Mouse (Mus musculus) urinary bladder, adult 2 months (tissue): ENCODE results near the gene Crat. TPM values are rescaled to one million over a fixed set of nuclear protein-coding genes. Genes with fewer than 3 reads are reported as not detected.
A peak's percentile ranks its signal among the peaks of the same experiment; 100 is the strongest.

Source experiments
- DNase-seq: peaks from one replicate; pipeline ENCODE4 v3.0.0; 2022; ENCODE audit warnings: low spot score
- polyA plus RNA-seq: library from polyadenylated mRNA; depleted of rRNA; stranded (reverse); fragments of >200 nt; gene quantifications from 2 replicates; pipeline ENCODE4 v1.2.3, GENCODE M21; 2012; rRNA removed

Crat gene
- polyA plus RNA-seq, 1 experiment = 27.3 TPM

DNA sequence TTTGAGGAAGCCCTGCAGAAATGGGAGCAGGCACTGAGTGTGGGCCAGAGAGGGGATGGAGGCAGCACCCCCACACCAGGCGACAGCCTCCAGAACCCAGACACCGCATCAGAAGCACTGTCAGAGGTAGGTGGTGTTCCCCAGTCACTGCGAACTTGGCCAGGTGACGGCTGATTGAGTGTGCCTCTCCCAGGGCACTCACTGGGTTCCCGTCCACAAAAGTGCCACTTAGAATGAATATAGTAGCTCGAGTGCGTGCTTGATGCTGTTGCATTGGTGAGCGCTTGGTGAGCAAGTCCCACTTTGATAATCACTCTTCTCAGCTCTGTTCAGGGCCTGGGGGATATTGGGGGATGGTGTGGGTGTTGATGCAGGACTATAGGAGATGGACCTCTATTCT lies 44.1 kb downstream of the Crat start:
- DNase-seq = no peak

DNA sequence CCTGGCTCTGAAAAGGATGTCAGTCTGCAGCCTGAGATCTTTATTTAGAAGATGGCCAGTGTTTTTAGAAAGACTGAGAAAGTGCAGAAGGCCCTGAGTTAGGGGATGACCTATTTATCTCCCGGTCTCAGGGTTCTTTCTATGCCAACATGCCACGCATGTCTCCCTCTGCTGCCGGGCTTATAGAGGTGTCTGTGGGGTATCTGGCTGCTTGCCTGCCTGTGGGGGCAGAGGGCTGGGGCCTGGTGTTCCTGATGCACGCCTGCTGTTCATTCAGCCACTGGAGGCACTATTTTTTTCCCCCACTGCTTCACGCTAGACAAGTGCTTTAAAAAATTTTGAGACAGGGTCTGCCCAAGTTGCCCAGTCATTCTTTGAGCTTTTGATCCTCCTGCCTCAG lies 49.4 kb downstream of the Crat start:
- no peak for DNase-seq

DNA sequence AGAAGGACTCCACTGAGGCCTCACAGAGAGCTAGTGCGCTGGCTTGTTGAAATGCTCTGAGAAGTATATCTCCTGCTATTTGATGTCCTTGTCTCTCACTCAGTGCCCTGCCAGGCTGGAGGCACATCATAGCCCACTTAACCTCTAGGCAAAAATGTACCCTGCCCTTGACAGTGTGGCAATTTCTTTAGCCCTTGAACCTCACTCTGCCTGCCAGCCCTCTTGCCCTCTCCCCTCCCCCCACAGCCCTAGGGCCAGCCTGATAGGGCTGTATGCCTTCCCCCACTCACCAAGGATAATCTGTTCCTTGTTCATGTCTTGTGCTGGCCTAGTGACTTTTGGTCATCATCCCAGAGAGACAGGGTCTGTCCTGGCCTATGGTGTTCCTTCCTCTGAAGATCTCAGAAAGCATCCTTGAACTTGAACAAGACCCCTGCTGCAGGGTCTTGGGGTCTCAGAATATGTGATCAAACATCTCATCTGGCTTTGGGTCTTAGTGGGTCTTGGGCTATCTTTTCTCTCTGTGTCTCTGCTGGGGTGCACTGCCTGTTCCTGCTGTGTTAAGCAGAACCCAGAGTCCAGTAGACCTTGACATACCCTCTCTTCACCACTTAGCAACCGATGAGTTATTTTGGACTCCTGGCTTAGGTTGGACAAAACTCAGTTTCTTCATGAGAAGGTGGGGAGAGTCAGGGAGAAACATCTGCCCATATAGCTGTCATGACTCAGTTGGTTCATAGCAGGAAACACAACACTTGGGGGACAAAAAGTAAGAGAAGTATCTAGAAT lies 50.1 kb downstream of the Crat start:
- no peak for DNase-seq

DNA sequence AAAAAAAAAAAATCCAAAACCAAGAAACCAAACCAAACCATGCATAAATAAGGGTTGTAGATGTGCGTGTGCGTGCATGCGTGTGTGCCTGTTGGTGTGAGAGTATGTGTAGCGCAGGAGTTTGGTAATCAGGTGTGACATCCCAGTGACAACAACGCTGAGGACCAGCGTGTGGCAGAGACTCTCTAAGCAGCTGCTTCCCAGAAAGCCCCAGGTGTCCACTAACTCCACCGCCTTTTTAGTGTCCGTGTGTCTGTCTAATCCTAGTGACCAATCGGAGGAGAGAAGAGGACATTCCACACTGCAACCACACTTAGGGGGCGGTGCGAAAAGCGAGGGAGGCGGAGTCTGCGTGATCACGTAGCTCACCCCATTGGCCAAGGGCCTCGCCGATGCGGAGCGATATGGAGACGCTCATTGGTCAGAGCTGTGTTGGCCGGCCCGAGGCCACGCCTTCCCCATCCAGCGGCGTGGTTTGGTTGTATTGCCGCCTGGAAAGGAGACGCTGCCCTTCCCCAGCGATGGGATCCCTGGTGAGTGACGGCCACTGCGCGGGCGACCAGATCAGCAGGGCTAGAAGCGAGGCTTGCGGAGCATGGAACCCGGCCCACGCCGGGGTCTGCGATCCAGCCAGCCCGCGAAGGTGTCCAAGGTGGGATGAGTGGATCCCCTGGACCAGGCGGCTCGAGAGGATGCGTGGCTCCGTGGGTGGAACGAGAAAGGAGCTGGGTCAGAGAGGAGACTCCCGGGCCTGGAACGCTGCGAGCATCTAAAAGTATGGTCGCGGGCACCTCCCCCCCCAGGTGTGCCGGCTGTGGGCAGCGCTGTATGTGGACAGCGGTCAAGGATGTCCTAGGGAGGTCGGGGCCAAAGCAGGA lies 51.6 kb downstream of the Crat start, which contains the start of gene Miga2:
Gene Miga2, plus strand, starts transcription at position 461 of the 878 bp plus-strand sequence.
- DNase-seq = peak; percentile 88

DNA sequence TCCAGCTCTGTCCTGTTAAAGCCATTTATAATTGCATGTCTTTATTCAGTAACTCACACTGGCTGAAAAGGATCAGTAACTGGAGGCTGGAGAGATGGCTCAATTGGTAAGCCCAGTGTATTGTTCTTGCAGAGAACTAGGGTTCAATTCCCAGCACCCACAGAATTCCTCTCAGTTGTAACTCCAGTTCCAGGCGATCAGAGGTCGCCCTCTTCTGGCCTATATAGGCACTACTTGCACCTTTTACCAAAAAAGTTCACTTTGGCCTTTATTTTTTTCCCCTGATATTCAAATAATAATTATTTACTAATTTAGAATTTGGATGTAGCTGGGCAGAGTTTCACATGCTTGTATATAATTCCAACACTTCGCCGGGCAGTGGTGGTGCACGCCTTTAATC lies 52.7 kb downstream of the Crat start:
- DNase-seq = no peak

DNA sequence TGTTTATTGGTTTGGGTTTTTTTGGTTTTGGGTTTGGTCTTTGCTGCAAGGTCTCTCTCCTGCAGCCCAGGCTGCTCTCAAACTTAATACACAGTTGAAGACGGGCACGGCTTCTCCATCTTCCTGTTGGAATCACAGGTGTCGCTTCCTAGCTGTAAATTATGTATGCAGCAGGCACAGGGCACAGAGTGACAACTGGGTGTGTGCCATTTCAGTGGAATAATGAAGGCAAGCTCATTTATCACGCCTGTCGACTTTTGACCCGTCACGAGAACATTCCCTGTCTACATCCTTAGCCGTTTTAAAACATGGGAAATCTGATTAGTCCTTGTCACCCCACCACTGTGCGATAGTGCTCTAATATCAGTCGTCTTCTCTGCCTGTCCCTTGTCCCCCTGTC lies 55.0 kb downstream of the Crat start:
- no peak for DNase-seq

DNA sequence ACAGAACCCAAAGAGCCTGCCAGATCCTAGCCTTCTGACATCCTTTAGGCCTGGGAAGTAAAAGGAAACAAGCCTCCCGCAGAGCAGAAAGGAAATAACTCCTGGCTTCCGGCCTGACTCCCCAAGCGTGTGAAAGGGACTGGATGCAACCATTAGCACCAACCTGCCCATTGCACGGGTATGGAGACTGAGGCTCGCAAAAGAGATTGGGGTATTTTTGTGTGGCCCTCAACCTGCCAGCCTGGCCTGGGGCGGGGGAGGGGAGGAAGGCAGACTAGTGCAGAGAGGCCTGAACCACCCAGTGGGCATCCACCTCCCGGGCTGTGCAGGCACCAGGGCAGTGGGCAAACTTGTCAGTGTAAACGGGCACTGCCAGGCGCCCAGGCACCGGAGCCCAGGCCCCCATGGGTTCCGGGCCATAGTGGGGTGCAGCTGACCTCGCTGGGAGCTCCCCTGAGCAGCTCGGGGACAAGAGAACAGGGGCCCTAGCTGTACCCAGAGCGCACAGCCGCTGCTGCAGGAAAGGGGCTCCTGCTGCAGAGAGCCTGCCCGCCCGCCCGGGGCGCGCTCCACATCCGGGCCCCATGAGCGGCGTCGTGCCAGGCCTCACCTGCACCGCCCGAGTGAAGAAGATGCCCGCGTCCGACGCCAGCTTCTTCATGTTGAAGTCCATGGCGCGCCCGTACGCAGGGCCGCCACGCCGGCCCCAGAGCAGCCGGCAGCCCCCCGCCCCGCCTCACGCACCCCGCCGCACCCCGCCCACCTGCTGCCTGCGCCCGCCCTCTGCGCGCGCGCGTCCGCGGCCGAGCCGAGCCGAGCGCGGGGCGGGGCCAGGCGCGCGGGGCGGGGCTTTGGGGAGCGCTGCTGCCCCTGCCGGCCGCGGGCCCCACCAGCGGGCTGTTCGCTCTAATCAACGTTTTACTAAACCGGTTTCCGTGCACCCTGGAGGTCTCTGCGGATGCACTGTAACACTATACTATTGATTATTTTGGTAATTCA lies 56.8 kb downstream of the Crat start, which contains the start of gene Sh3glb2:
Gene Sh3glb2, minus strand, starts transcription at position 805 of the 999 bp plus-strand sequence.
- DNase-seq = peak; percentile 69

DNA sequence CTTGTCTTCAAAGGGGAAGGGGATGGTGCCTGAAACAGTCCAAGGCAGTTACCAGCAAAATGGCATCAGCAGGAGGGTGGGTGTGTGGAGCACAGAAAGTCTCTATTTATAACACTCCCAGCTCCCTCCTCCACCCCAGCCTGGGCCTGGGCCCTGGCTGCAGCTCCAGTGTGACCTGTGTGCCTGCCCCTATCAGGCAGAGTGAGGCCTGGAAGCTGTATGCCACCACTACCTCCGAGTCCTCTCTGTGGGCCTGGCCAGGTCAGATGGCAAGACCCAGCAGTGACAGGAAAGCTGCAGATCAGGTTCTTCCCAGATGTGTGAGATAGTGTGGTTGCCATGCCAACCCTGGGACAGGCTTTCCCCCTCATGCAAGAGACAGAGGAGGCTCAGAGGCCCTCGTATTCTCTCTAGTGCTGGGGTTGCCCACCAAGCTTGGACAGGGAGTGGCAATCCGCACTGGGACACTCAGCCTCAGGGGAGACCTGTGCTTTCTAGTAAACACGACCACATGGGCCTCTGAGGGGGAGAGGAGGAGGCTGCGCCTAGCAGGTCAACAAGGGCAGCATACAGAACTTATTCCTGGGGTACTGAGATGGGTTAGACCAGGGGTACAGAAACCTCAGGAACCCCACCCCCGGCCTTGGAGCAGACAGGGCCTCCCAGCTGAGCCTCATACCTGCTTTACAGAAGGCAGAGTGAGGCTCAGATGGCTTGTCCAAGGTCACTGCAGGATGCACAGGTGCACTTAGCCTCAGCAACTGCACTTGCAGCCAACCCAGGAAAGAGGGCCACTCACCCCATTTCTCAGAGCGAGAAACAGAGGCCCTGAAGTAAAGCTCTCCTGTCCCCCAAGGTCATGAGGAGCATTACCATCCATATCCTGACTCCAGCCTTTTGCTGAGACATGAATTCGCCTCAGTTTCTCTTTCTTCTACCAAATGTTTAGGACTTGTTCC lies 57.8 kb downstream of the Crat start:
- no peak for DNase-seq

DNA sequence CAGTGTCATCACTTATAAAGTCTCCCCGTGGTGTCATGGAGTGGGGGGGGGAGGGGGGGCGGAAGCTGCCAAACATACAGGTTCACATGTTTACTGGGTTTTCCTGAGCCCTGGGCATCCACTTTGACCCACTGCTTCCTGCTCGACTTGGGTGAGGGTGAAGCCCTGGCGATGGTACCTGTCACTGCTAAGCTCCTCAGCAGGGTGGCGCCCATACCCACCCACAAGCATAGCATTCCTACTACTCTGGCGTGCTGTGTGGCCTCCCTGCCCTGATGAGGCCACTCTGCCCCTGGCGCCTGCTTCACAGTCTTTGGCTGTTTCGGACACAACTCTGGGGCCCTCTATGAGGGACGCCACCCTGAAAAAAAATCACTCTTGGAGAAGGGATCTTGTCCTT lies 58.7 kb downstream of the Crat start:
- DNase-seq = no peak

DNA sequence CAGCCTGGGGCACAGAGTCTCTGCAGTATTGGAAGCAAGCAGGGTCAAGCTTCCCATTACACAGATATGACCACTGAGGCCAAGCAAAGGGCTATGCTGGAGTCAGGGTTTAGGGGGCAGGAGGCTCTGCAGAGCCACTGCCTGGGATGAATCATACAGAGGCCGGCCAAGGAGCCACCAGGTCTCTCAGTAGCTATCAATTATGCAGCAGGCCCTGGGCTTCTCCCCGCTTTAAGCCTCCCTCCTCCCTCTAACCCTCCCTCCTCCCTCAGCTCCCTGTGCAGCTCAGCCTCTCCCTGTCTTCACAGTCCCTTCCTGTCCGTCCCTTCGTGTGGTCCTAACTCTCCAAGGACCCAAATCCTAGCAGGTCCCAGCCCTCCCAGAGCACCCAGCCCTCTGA lies 59.3 kb downstream of the Crat start:
- no peak for DNase-seq

DNA sequence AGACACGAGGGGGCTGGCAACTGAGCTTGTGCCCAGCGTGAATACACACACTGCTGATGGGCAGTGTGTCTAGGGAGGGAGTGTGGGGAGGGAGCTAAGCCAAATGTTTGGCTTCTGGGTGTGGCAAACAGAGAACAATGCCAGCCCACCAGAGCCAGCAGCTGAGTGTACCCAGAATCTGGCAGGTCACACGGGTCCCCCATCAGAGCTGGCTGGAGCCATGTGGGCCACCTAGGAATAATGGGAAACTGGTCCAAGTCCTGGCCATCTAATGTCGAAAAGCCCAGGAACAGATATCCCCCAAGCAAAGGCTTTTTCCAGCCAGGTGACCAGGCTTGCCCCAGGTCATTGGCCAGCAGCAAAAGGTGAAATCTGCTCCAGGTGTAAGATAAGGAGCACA lies 59.8 kb downstream of the Crat start:
- DNase-seq = no peak

DNA sequence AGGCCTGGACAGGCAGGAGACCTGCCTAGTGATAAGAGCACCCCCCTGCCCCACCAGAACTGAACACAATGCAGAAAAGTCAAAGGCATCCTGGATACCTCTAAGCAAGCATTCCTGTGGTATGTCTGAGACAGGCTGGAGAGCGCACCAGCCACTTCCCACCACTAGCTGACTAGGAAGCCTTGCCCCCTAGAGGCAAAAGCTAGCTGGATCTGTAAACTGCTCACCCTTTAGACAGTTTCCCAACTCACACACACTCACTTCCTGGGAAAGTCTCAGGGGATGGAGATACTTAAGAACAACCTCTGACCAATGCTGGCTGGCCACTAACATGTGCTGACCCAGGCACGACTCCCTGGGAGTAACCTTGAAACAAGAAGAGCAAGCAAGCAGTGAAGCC lies 64.5 kb downstream of the Crat start:
- DNase-seq = no peak

Other genes with a start within 250 kb of the Crat start
- 26.0 and 26.4 TPM in 2 replicates for gene Endog, start 244.3 kb downstream of the Crat start, polyA plus RNA-seq
- gene Spout1, start 237.4 kb downstream of the Crat start, polyA plus RNA-seq = 25.0 and 26.9 TPM in 2 replicates
- 75.5 and 103 TPM in 2 replicates for gene Kyat1, start 210.0 kb downstream of the Crat start, polyA plus RNA-seq
- 24.3 and 30.2 TPM in 2 replicates for gene Lrrc8a, start 178.1 kb downstream of the Crat start, polyA plus RNA-seq
- gene Gm28035, start 175.2 kb downstream of the Crat start, polyA plus RNA-seq = 4.1 and 5.4 TPM in 2 replicates
- 36.2 and 55.9 TPM in 2 replicates for gene Phyhd1, start 149.6 kb downstream of the Crat start, polyA plus RNA-seq
- gene Gm28038, start 134.8 kb downstream of the Crat start, polyA plus RNA-seq = not detected in 2 replicates
- 14.4 and 15.7 TPM in 2 replicates for gene Dolk, start 129.5 kb downstream of the Crat start, polyA plus RNA-seq
- 17.2 and 18.1 TPM in 2 replicates for gene Nup188, start 129.4 kb downstream of the Crat start, polyA plus RNA-seq
- gene Sh3glb2, start 56.5 kb downstream of the Crat start, polyA plus RNA-seq = 191 and 259 TPM in 2 replicates
- 32.6 and 34.4 TPM in 2 replicates for gene Miga2, start 51.6 kb downstream of the Crat start, polyA plus RNA-seq
- 18.9 and 27.3 TPM in 2 replicates for gene Dolpp1, start 23.6 kb downstream of the Crat start, polyA plus RNA-seq
- 90.0 and 93.9 TPM in 2 replicates for gene Ptpa, start 226 bp upstream of the Crat start, polyA plus RNA-seq
- gene Ier5l, start 58.4 kb upstream of the Crat start, polyA plus RNA-seq = 10.7 and 11.0 TPM in 2 replicates
- gene Cstad, start 179.2 kb upstream of the Crat start, polyA plus RNA-seq = 5.8 and 6.3 TPM in 2 replicates